Mouse (Mus musculus) gastrocnemius, postnatal 36 days (tissue): ENCODE data around the gene Gprasp2. TPM values are rescaled to one million over a fixed set of nuclear protein-coding genes. Genes with fewer than 3 reads are reported as not detected.

Source experiments
- total RNA-seq, 2 experiments: library from RNA; stranded (reverse); gene quantifications; 2 replicates each; pipeline ENCODE4 v1.2.3; 2021

Gprasp2 gene
- total RNA-seq, 2 experiments from 2014 or later, result 0.72 to 1.9 TPM

Other genes with a start within 250 kb of the Gprasp2 start
- gene Nxf7, start 240.3 kb upstream of the Gprasp2 start, total RNA-seq, result not detected
- gene Prame, start 211.3 kb upstream of the Gprasp2 start, total RNA-seq, result not detected
- not detected for gene Tcp11x2, start 145.2 kb upstream of the Gprasp2 start, total RNA-seq
- not detected for gene Tmsb15a, start 113.8 kb upstream of the Gprasp2 start, total RNA-seq
- 1 to 10 TPM; 2.6 to 3.8 TPM for gene Armcx5, start 96.3 kb upstream of the Gprasp2 start, total RNA-seq
- 10 to 100 TPM; 13.7 to 16.2 TPM for gene Gprasp1, start 96.3 kb upstream of the Gprasp2 start, total RNA-seq
- gene Bhlhb9, start 41.4 kb upstream of the Gprasp2 start, total RNA-seq, result 1 to 10 TPM; 2.3 to 5.3 TPM
- gene Arxes2, start 154.8 kb downstream of the Gprasp2 start, total RNA-seq, result 1 to 10 TPM in 1 of 2 experiments, under 1 TPM in 1; 0.33 to 1.0 TPM
- gene Arxes1, start 194.3 kb downstream of the Gprasp2 start, total RNA-seq, result not detected
- not detected for gene Bex2, start 229.2 kb downstream of the Gprasp2 start, total RNA-seq
- gene Nxf3, start 246.2 kb downstream of the Gprasp2 start, total RNA-seq, result not detected